Mouse (Mus musculus) liver, embryonic 14.5 days (tissue): Measurements from ENCODE around the gene Rbm45. TPM values are rescaled to one million over a fixed set of nuclear protein-coding genes. Genes with fewer than 3 reads are reported as not detected.
A peak's percentile ranks its signal among the peaks of the same experiment; 100 is the strongest.

ENCODE experiments used
- ATAC-seq: fragments of 200-750 bp; cut with Nextera tagmentation; 2 replicates; pipeline ENCODE4 v1.8.0; 2017; ENCODE audit warnings: moderate number of reproducible peaks, mild to moderate bottlenecking, moderate library complexity; ENCODE audit not compliant: insufficient read depth
- DNase-seq, 3 experiments: peaks; one replicate each; pipeline ENCODE4 v3.0.0-alpha.2; 2012 to 2013; ENCODE audit warnings: low read depth in 3 of 3, low spot score in 3 of 3
- H3K27ac ChIP-seq: fragments of 300-500 bp; sonication (generic); 2 replicates; pipeline ENCODE4 v1.5.1; 2014; ENCODE audit warnings: moderate library complexity, mild to moderate bottlenecking, control low read depth, inconsistent platforms
- H3K27me3 ChIP-seq: fragments of 300-500 bp; sonication (generic); 2 replicates; pipeline ENCODE4 v1.6.1; 2014; ENCODE audit warnings: mild to moderate bottlenecking, low read length, moderate library complexity; ENCODE audit not compliant: control insufficient read depth, insufficient read depth
- H3K36me3 ChIP-seq: fragments of 300-500 bp; sonication (generic); replicated peaks from 2 replicates; pipeline ENCODE4 v1.6.1; 2014; ENCODE audit warnings: low read depth; ENCODE audit not compliant: control insufficient read depth, insufficient read depth
- H3K4me1 ChIP-seq, 2 experiments: fragments of 200-500 bp in 1 of 2; fragments of 300-500 bp in 1 of 2; sonication (generic) in 1 of 2; replicated peaks; 2 replicates each; pipeline ENCODE4 v1.6.1; 2012 to 2014; ENCODE audit warnings: antibody characterized with exemption in 1 of 2, inconsistent platforms in 1 of 2, low read length in 1 of 2; ENCODE audit not compliant: control insufficient read depth in 2 of 2, insufficient read depth in 2 of 2
- H3K4me2 ChIP-seq: fragments of 300-500 bp; sonication (generic); 2 replicates; pipeline ENCODE4 v1.6.1; 2014; ENCODE audit warnings: low read depth, mild to moderate bottlenecking, control low read depth, moderate library complexity
- H3K4me3 ChIP-seq, 2 experiments: fragments of 200-500 bp in 1 of 2; fragments of 300-500 bp in 1 of 2; sonication (generic) in 1 of 2; 2 replicates each; pipeline ENCODE4 v1.5.1; 2012 to 2014; ENCODE audit warnings: low read depth in 2 of 2, low read length in 2 of 2, mild to moderate bottlenecking in 2 of 2, control low read depth in 1 of 2, inconsistent platforms in 1 of 2, moderate library complexity in 1 of 2; ENCODE audit not compliant: insufficient read depth in 1 of 2
- H3K9ac ChIP-seq: fragments of 300-500 bp; sonication (generic); replicated peaks from 2 replicates; pipeline ENCODE4 v1.6.1; 2014; ENCODE audit warnings: mild to moderate bottlenecking, control low read depth, moderate library complexity
- H3K9me3 ChIP-seq: fragments of 300-500 bp; sonication (generic); 2 replicates; pipeline ENCODE4 v1.6.1; 2016; ENCODE audit warnings: low read length, mixed read lengths; ENCODE audit not compliant: control insufficient read depth
- CTCF ChIP-seq: IDR thresholded peaks from 2 replicates; pipeline ENCODE4 v1.5.1; 2016; ENCODE audit warnings: antibody characterized with exemption, low read depth, control low read depth
- EP300 ChIP-seq: IDR thresholded peaks from 2 replicates; pipeline ENCODE4 v1.6.1; 2016; ENCODE audit warnings: antibody characterized with exemption, low read depth
- WGBS: fragments of 180-500 bp; shearing (Covaris S2); extraction: QIAGEN DNeasy Blood & Tissue Kit; methylation state at CpG from one replicate; pipeline ENCODE4 v1.1.7; 2014; ENCODE audit not compliant: insufficient replicate concordance; 5-methylcytosine and 5-hydroxymethylcytosine counted together
- polyA plus RNA-seq, 2 experiments: library from polyadenylated mRNA; depleted of rRNA in 1 of 2; stranded (reverse) in 1 of 2; unstranded in 1 of 2; fragments of >200 nt; fragmentation: Nextera tagmentation in 1 of 2; extraction: Ambion mirVana in 1 of 2; gene quantifications; 2 replicates each; pipeline versions ENCODE4 v1.2.1 to v1.2.3; 2012 to 2014

The Rbm45 gene
- polyA plus RNA-seq, 2 experiments, result 5.7 to 8.5 TPM

GRCm38 (mm10) chr2:76330081-76330480 lies 39.7 kb upstream of the Rbm45 start:
- H3K36me3 ChIP-seq, result no peaks in the 10 kb centered on the region
- no peak overlapping the region for H3K9ac ChIP-seq
- no peaks in the 10 kb centered on the region for H3K9me3 ChIP-seq
- no peak overlapping the region for H3K27ac ChIP-seq
- H3K4me1 ChIP-seq, result no peaks in the 10 kb centered on the region
- no peak for ATAC-seq
- WGBS, result 72% methylated on average over 5 of the region's 5 CpGs
- H3K27me3 ChIP-seq, result no peaks in the 10 kb centered on the region
- TF ChIP-seq EP300 (no peak), CTCF (no peak)
- H3K4me3 ChIP-seq, result no peak overlapping the region
- no peak overlapping the region for H3K4me2 ChIP-seq
- DNase-seq, result no peak

- TF ChIP-seq CTCF, result no peak
- TF ChIP-seq EP300, result no peak
- 53% methylated on average over 11 of the region's 11 CpGs for WGBS
- Histone ChIP-seq H3K27ac (no peak overlapping the region), H3K9ac (no peak overlapping the region), H3K27me3 (no peaks in the 10 kb centered on the region; the same call in 1 of the 2 replicates), H3K36me3 (no peaks in the 10 kb centered on the region), H3K4me1 (no peaks in the 10 kb centered on the region), H3K4me3 (no peak overlapping the region), H3K4me2 (no peak overlapping the region), H3K9me3 (no peaks in the 10 kb centered on the region)
- DNase-seq (no peak), ATAC-seq (no peak)
Observed at GRCm38 (mm10) chr2:76332161-76332805, 37.5 kb upstream of the Rbm45 start.

GRCm38 (mm10) chr2:76334596-76334995 lies 35.2 kb upstream of the Rbm45 start:
- Histone ChIP-seq H3K27me3 (peaks cover 8% of the 10 kb centered on the region), H3K27ac (no peak overlapping the region), H3K9ac (no peak overlapping the region), H3K4me2 (no peak overlapping the region), H3K36me3 (no peaks in the 10 kb centered on the region), H3K4me1 (no peaks in the 10 kb centered on the region), H3K4me3 (no peak overlapping the region), H3K9me3 (no peaks in the 10 kb centered on the region)
- TF ChIP-seq CTCF (peak; percentile 38; the same call in 1 of the 2 replicates), EP300 (no peak)
- ATAC-seq (no peak), DNase-seq (no peak)
- 62% methylated on average over 5 of the region's 5 CpGs for WGBS

- Histone ChIP-seq H3K9me3 (no peaks in the 10 kb centered on the region), H3K27ac (no peak within 1 kb of the TSS), H3K36me3 (no peaks in the 10 kb centered on the region), H3K4me1 (no peaks in the 10 kb centered on the region), H3K4me3 (peak within 1 kb of the TSS; percentile 6 to 31; a peak in 3 of 4 replicates), H3K9ac (no peak within 1 kb of the TSS), H3K4me2 (peak within 1 kb of the TSS; percentile 60), H3K27me3 (peaks cover 8% of the 10 kb centered on the region)
- WGBS, result 15% methylated on average over 40 of the region's 41 CpGs
- TF ChIP-seq EP300 (no peak), CTCF (no peak)
- ATAC-seq (peak; percentile 47; the same call in 1 of the 2 replicates), DNase-seq (no peak)
Observed at GRCm38 (mm10) chr2:76338215-76339156, 31.3 kb upstream of the Rbm45 start, which contains the start of gene Pde11a. Pde11a (minus strand) TSS chr2:76338774.

GRCm38 (mm10) chr2:76342146-76342545 lies 27.6 kb upstream of the Rbm45 start:
- Histone ChIP-seq H3K9me3 (no peaks in the 10 kb centered on the region), H3K4me1 (no peaks in the 10 kb centered on the region), H3K27me3 (peaks cover 8% of the 10 kb centered on the region), H3K36me3 (no peaks in the 10 kb centered on the region), H3K4me2 (no peak overlapping the region), H3K9ac (no peak overlapping the region), H3K4me3 (no peak overlapping the region), H3K27ac (no peak overlapping the region)
- WGBS, result 74% methylated on average over 9 of the region's 9 CpGs
- ATAC-seq, result no peak
- no peak for DNase-seq
- TF ChIP-seq EP300, result no peak
